Mouse (Mus musculus): ENCODE measurements around the gene Rdx. TPM values are rescaled to one million over a fixed set of nuclear protein-coding genes. Genes with fewer than 3 reads are reported as not detected.
"Not testable (repeated sequence)": the region's sequence is repeated elsewhere in the genome, so short reads cannot be mapped to it uniquely, and the experiment has no call there.

The Rdx gene
- total RNA-seq, 1 experiment, result 97.0 TPM

DNA sequence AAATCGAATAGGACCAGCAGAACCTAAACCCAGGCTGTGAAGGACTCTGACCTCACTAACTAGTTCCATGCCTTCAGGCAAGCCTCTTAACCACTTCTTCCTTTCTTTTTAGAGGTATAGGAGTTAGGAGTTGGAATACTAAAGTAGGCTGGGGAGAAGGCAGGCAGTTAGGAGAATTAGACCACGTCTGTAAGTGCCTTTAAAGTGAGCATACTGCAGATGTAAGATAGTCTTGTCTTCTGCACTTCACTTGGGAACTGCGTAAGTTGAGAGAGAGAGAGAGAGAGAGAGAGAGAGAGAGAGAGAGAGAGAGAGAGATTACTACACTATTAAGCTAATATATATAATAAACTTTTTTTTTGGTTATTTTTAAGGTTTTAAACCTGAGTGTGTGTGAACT lies 8.3 kb downstream of the Rdx start:
- Histone ChIP-seq H3K9me3 (ENCODE audit: control insufficient read depth, insufficient read depth, low read depth, low read length) (no peaks in the 10 kb centered on the region), H3K9ac (ENCODE audit: insufficient read depth, low read depth, low read length, poor library complexity, severe bottlenecking) (no peak overlapping the region), H3K27ac (ENCODE audit: insufficient read depth, low read depth, low read length, poor library complexity, severe bottlenecking) (no peak overlapping the region), H3K4me1 (ENCODE audit: control insufficient read depth in 2 of 2, insufficient read depth in 2 of 2, low read length in 2 of 2, poor library complexity in 1 of 2) (0 out of 4 replicates have a peak, but pooled peaks cover 0 to 2% of the 10 kb centered on the region in 2 experiments), H3K4me3 (ENCODE audit: insufficient read depth in 1 of 2, low read depth in 1 of 2, low read length in 2 of 2, poor library complexity in 1 of 2, severe bottlenecking in 1 of 2) (no peak overlapping the region), H3K36me3 (ENCODE audit: control insufficient read depth, insufficient read depth, low read length, poor library complexity, severe bottlenecking) (no peaks in the 10 kb centered on the region)
- in situ Hi-C loops (cut with MboI; ENCODE audit: low sequenced_read_pairs in 2 of 2, unreplicated experiment in 2 of 2), result no loop called here
- DNase-seq (ENCODE audit: low read depth, low spot score), result no peak
- TF ChIP-seq CHD2 (IDR thresholded peaks at IDR 0.05; ENCODE audit: low read depth, low read length), result no peak
- no peak for TF ChIP-seq HCFC1 (IDR thresholded peaks at IDR 0.05; ENCODE audit: borderline replicate concordance, insufficient read depth, low read length)
- TF ChIP-seq MAFK (IDR thresholded peaks at IDR 0.05; ENCODE audit: insufficient read depth, low read depth, low read length), result no peak
- TF ChIP-seq ZC3H11A (IDR thresholded peaks at IDR 0.05; ENCODE audit: borderline replicate concordance, low read depth, low read length), result no peak
- no peak for TF ChIP-seq ZNF384 (IDR thresholded peaks at IDR 0.05; ENCODE audit: low read depth, low read length)

- Histone ChIP-seq H3K4me3 (ENCODE audit: insufficient read depth in 1 of 2, low read depth in 1 of 2, low read length in 2 of 2, poor library complexity in 1 of 2, severe bottlenecking in 1 of 2) (no peak overlapping the region), H3K9ac (ENCODE audit: insufficient read depth, low read depth, low read length, poor library complexity, severe bottlenecking) (no peak overlapping the region), H3K9me3 (ENCODE audit: control insufficient read depth, insufficient read depth, low read depth, low read length) (no peaks in the 10 kb centered on the region), H3K4me1 (ENCODE audit: control insufficient read depth in 2 of 2, insufficient read depth in 2 of 2, low read length in 2 of 2, poor library complexity in 1 of 2) (no peaks in the 10 kb centered on the region), H3K27ac (ENCODE audit: insufficient read depth, low read depth, low read length, poor library complexity, severe bottlenecking) (no peak overlapping the region), H3K36me3 (ENCODE audit: control insufficient read depth, insufficient read depth, low read length, poor library complexity, severe bottlenecking) (peaks cover 5% of the 10 kb centered on the region)
- TF ChIP-seq ZNF384 (IDR thresholded peaks at IDR 0.05; ENCODE audit: low read depth, low read length) (no peak), ZC3H11A (IDR thresholded peaks at IDR 0.05; ENCODE audit: borderline replicate concordance, low read depth, low read length) (no peak), CHD2 (IDR thresholded peaks at IDR 0.05; ENCODE audit: low read depth, low read length) (no peak), HCFC1 (IDR thresholded peaks at IDR 0.05; ENCODE audit: borderline replicate concordance, insufficient read depth, low read length) (no peak), MAFK (IDR thresholded peaks at IDR 0.05; ENCODE audit: insufficient read depth, low read depth, low read length) (no peak)
- DNase-seq (ENCODE audit: low read depth, low spot score), result no peak
- in situ Hi-C loops (cut with MboI; ENCODE audit: low sequenced_read_pairs in 2 of 2, unreplicated experiment in 2 of 2), result no loop called here
These were observed 12.8 kb downstream of the Rdx start for GRCm38 (mm10) chr9:52059788-52060187.

- H3K36me3 ChIP-seq (ENCODE audit: control insufficient read depth, insufficient read depth, low read length, poor library complexity, severe bottlenecking), result peaks cover 18% of the 10 kb centered on the region
- no peak overlapping the region for H3K9ac ChIP-seq (ENCODE audit: insufficient read depth, low read depth, low read length, poor library complexity, severe bottlenecking)
- TF ChIP-seq ZC3H11A (IDR thresholded peaks at IDR 0.05; ENCODE audit: borderline replicate concordance, low read depth, low read length), result no peak
- TF ChIP-seq CHD2 (IDR thresholded peaks at IDR 0.05; ENCODE audit: low read depth, low read length), result no peak
- TF ChIP-seq MAFK (IDR thresholded peaks at IDR 0.05; ENCODE audit: insufficient read depth, low read depth, low read length), result no peak
- no peak for TF ChIP-seq HCFC1 (IDR thresholded peaks at IDR 0.05; ENCODE audit: borderline replicate concordance, insufficient read depth, low read length)
- no peak for TF ChIP-seq ZNF384 (IDR thresholded peaks at IDR 0.05; ENCODE audit: low read depth, low read length)
- no peaks in the 10 kb centered on the region for H3K9me3 ChIP-seq (ENCODE audit: control insufficient read depth, insufficient read depth, low read depth, low read length)
- no peaks in the 10 kb centered on the region for H3K4me1 ChIP-seq (ENCODE audit: control insufficient read depth in 2 of 2, insufficient read depth in 2 of 2, low read length in 2 of 2, poor library complexity in 1 of 2)
- H3K27ac ChIP-seq (ENCODE audit: insufficient read depth, low read depth, low read length, poor library complexity, severe bottlenecking), result no peak overlapping the region
- DNase-seq (ENCODE audit: low read depth, low spot score), result no peak
- in situ Hi-C loops (cut with MboI; ENCODE audit: low sequenced_read_pairs in 2 of 2, unreplicated experiment in 2 of 2), result no loop called here
- H3K4me3 ChIP-seq (ENCODE audit: insufficient read depth in 1 of 2, low read depth in 1 of 2, low read length in 2 of 2, poor library complexity in 1 of 2, severe bottlenecking in 1 of 2), result no peak overlapping the region
These were observed 23.1 kb downstream of the Rdx start for GRCm38 (mm10) chr9:52070052-52070451.

- H3K9me3 ChIP-seq (ENCODE audit: control insufficient read depth, insufficient read depth, low read depth, low read length); H3K4me3 ChIP-seq (ENCODE audit: insufficient read depth in 1 of 2, low read depth in 1 of 2, low read length in 2 of 2, poor library complexity in 1 of 2, severe bottlenecking in 1 of 2); H3K27ac ChIP-seq (ENCODE audit: insufficient read depth, low read depth, low read length, poor library complexity, severe bottlenecking); in situ Hi-C loops (cut with MboI; ENCODE audit: low sequenced_read_pairs in 2 of 2, unreplicated experiment in 2 of 2); DNase-seq (ENCODE audit: low read depth, low spot score); H3K4me1 ChIP-seq (ENCODE audit: control insufficient read depth in 2 of 2, insufficient read depth in 2 of 2, low read length in 2 of 2, poor library complexity in 1 of 2); H3K9ac ChIP-seq (ENCODE audit: insufficient read depth, low read depth, low read length, poor library complexity, severe bottlenecking): not testable (repeated sequence)
- peaks cover 21% of the 10 kb centered on the region for H3K36me3 ChIP-seq (ENCODE audit: control insufficient read depth, insufficient read depth, low read length, poor library complexity, severe bottlenecking)
These were observed 24.4 kb downstream of the Rdx start for GRCm38 (mm10) chr9:52071352-52071751.

DNA sequence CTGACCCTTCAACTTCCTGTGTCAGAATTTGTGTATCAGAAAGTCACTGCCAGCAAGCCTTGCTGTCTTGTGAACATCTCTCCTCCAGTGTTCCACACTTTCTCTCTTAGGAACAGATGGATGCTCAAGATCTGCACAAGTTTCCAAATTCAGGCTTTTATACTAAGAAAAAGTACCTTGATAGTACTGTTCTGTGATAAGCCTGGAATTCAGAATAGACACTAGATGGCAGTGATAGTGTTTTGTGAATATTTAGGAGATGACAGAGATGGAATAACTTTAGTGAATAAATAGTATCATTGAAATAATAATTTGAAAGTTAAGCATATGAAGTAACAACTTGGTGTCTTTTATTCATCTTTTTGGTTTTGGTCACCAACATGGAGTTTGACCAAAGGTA lies 25.2 kb downstream of the Rdx start:
- no peak for TF ChIP-seq HCFC1 (IDR thresholded peaks at IDR 0.05; ENCODE audit: borderline replicate concordance, insufficient read depth, low read length)
- TF ChIP-seq ZNF384 (IDR thresholded peaks at IDR 0.05; ENCODE audit: low read depth, low read length), result no peak
- TF ChIP-seq MAFK (IDR thresholded peaks at IDR 0.05; ENCODE audit: insufficient read depth, low read depth, low read length), result no peak
- no peak for TF ChIP-seq ZC3H11A (IDR thresholded peaks at IDR 0.05; ENCODE audit: borderline replicate concordance, low read depth, low read length)
- no peak for TF ChIP-seq CHD2 (IDR thresholded peaks at IDR 0.05; ENCODE audit: low read depth, low read length)
- in situ Hi-C loops (cut with MboI; ENCODE audit: low sequenced_read_pairs in 2 of 2, unreplicated experiment in 2 of 2), result no loop called here
- H3K36me3 ChIP-seq (ENCODE audit: control insufficient read depth, insufficient read depth, low read length, poor library complexity, severe bottlenecking), result peaks cover 21% of the 10 kb centered on the region

More for the DNA sequence above, 25.2 kb downstream of the Rdx start:
- Histone ChIP-seq H3K4me1 (ENCODE audit: control insufficient read depth in 2 of 2, insufficient read depth in 2 of 2, low read length in 2 of 2, poor library complexity in 1 of 2) (no peaks in the 10 kb centered on the region), H3K9ac (ENCODE audit: insufficient read depth, low read depth, low read length, poor library complexity, severe bottlenecking) (no peak overlapping the region), H3K4me3 (ENCODE audit: insufficient read depth in 1 of 2, low read depth in 1 of 2, low read length in 2 of 2, poor library complexity in 1 of 2, severe bottlenecking in 1 of 2) (no peak overlapping the region), H3K27ac (ENCODE audit: insufficient read depth, low read depth, low read length, poor library complexity, severe bottlenecking) (no peak overlapping the region), H3K9me3 (ENCODE audit: control insufficient read depth, insufficient read depth, low read depth, low read length) (no peaks in the 10 kb centered on the region)
- DNase-seq (ENCODE audit: low read depth, low spot score), result no peak

All from ES-E14 (cell line).